Mouse (Mus musculus): ENCODE measurements around the gene Kcnj8. TPM values are rescaled to one million over a fixed set of nuclear protein-coding genes. Genes with fewer than 3 reads are reported as not detected.
"Not testable (repeated sequence)": the region's sequence is repeated elsewhere in the genome, so short reads cannot be mapped to it uniquely, and the experiment has no call there.

Kcnj8 gene
- polyA plus RNA-seq, 1 experiment from 2014 or later = 8.8 TPM

DNA sequence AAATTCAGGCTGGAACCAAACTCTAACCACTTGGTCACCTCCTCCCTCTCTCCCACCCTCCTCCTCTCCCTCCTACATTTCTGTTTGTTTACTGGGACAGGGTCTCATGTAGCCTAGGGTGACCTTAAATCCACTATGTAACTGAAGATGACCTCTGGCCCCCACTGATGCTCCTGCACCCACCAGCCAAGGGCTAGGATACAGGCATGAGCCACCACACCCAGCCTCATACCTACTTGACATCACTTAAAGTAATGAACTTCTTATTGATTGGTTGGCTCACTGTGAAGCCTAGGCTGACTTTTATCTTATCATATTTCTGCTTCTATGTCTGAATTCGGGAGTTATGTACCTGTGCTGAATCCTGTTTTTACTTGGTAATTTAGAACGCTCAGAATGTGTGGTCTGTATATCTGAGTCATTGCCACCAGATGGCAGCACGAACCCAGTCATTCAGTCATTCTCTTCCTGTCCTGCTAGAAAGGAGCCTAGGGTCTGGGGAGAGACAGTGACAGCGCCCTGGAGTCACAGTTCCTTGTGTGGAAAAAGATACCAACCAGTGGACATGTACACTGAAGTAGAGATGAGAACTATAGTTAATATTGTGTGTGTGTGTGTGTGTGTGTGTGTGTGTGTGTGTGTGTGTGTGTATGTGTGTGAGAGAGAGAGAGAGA is 46.6 kb downstream of the Kcnj8 start:
- Histone ChIP-seq H3K4me1 (no peaks in the 10 kb centered on the region), H3K36me3 (ENCODE audit: poor library complexity, severe bottlenecking) (no peaks in the 10 kb centered on the region), H3K9ac (no peak overlapping the region), H3K4me3 (no peak overlapping the region), H3K9me3 (replicated peaks) (no peaks in the 10 kb centered on the region), H3K4me2 (no peak overlapping the region), H3K27ac (no peak overlapping the region), H3K27me3 (no peaks in the 10 kb centered on the region)
- WGBS = 13% methylated on average over 4 of the region's 4 CpGs
- peak; percentile 84 for ATAC-seq

GRCm38 (mm10) chr6:142521591-142522110 is 49.8 kb downstream of the Kcnj8 start:
- ATAC-seq = no peak
- Histone ChIP-seq H3K27me3 (no peaks in the 10 kb centered on the region), H3K4me3 (no peak overlapping the region), H3K9ac (no peak overlapping the region; the same call in 1 of the 2 replicates), H3K4me2 (no peak overlapping the region), H3K4me1 (no peaks in the 10 kb centered on the region), H3K27ac (no peak overlapping the region), H3K9me3 (replicated peaks) (no peaks in the 10 kb centered on the region), H3K36me3 (ENCODE audit: poor library complexity, severe bottlenecking) (no peaks in the 10 kb centered on the region)
- 82% methylated on average over 12 of the region's 12 CpGs for WGBS

- H3K4me1 ChIP-seq = no peaks in the 10 kb centered on the region
- H3K36me3 ChIP-seq (ENCODE audit: poor library complexity, severe bottlenecking) = no peaks in the 10 kb centered on the region
- H3K27ac ChIP-seq = no peak overlapping the region
- peak; percentile 77 for ATAC-seq
- no peak overlapping the region for H3K4me2 ChIP-seq
- no peak overlapping the region for H3K9ac ChIP-seq
- H3K27me3 ChIP-seq = no peaks in the 10 kb centered on the region
- WGBS = 14% methylated on average over 6 of the region's 6 CpGs
- H3K9me3 ChIP-seq (replicated peaks) = no peaks in the 10 kb centered on the region
- H3K4me3 ChIP-seq = no peak overlapping the region
Observed at GRCm38 (mm10) chr6:142519110-142519509, 52.3 kb downstream of the Kcnj8 start.

DNA sequence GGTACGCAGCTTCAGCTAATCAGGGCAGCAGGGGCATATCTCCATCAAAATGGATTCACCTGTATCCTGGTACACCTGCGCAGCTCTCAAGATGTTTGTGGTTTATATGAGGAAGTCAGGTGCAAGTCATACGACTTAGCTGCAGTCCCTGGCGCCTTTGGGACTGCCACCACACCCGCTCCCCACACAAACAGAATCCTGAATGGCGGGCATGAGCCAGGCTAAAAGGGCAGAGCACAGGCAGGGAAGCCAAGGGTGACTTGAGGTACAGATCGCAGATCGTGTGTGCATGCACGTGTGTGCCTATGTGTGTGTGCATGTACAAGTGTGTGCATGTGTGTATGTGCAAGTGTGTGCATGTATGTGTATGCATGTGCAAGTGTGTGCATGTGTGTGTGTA is 56.0 kb downstream of the Kcnj8 start:
- 75% methylated on average over 9 of the region's 9 CpGs for WGBS
- not testable (repeated sequence) for H3K9ac ChIP-seq; H3K4me2 ChIP-seq; H3K4me1 ChIP-seq; H3K4me3 ChIP-seq; H3K36me3 ChIP-seq (ENCODE audit: poor library complexity, severe bottlenecking); H3K27ac ChIP-seq; H3K9me3 ChIP-seq (replicated peaks); ATAC-seq
- H3K27me3 ChIP-seq = peaks cover 10% of the 10 kb centered on the region; the same call in 1 of the 2 replicates

- Histone ChIP-seq H3K27ac (no peak overlapping the region), H3K4me1 (no peaks in the 10 kb centered on the region), H3K27me3 (peaks cover 11% of the 10 kb centered on the region; the same call in 1 of the 2 replicates), H3K36me3 (ENCODE audit: poor library complexity, severe bottlenecking) (no peaks in the 10 kb centered on the region), H3K9ac (no peak overlapping the region), H3K9me3 (replicated peaks) (no peaks in the 10 kb centered on the region), H3K4me3 (no peak overlapping the region), H3K4me2 (no peak overlapping the region)
- 6% methylated on average over 10 of the region's 10 CpGs for WGBS
- ATAC-seq = peak; percentile 19; the same call in 1 of the 2 replicates
Observed at GRCm38 (mm10) chr6:142514912-142515311, 56.5 kb downstream of the Kcnj8 start.

Other genes with a start within 250 kb of the Kcnj8 start
- 0.15 and 0.31 TPM in 2 replicates for gene Slco1a5, start 248.6 kb downstream of the Kcnj8 start, polyA plus RNA-seq (2015; fragmentation: Nextera tagmentation; extraction: Ambion mirVana)
- gene Pyroxd1, start 226.0 kb downstream of the Kcnj8 start, polyA plus RNA-seq (2015; fragmentation: Nextera tagmentation; extraction: Ambion mirVana) = 22.0 and 24.9 TPM in 2 replicates
- 35.4 and 36.2 TPM in 2 replicates for gene Recql, start 184.5 kb downstream of the Kcnj8 start, polyA plus RNA-seq (2015; fragmentation: Nextera tagmentation; extraction: Ambion mirVana)
- 83.8 and 90.1 TPM in 2 replicates for gene Golt1b, start 184.4 kb downstream of the Kcnj8 start, polyA plus RNA-seq (2015; fragmentation: Nextera tagmentation; extraction: Ambion mirVana)
- 1.3 and 1.9 TPM in 2 replicates for gene Spx, start 158.2 kb downstream of the Kcnj8 start, polyA plus RNA-seq (2015; fragmentation: Nextera tagmentation; extraction: Ambion mirVana)
- 0.09 TPM in 1 of 2 replicates, not detected in the other for gene Gys2, start 98.5 kb downstream of the Kcnj8 start, polyA plus RNA-seq (2015; fragmentation: Nextera tagmentation; extraction: Ambion mirVana)
- gene Ldhb, start 63.7 kb downstream of the Kcnj8 start, polyA plus RNA-seq (2015; fragmentation: Nextera tagmentation; extraction: Ambion mirVana) = 493 and 531 TPM in 2 replicates
- 1.6 and 1.7 TPM in 2 replicates for gene Abcc9, start 130.7 kb upstream of the Kcnj8 start, polyA plus RNA-seq (2015; fragmentation: Nextera tagmentation; extraction: Ambion mirVana)
- 129 and 133 TPM in 2 replicates for gene Cmas, start 185.1 kb upstream of the Kcnj8 start, polyA plus RNA-seq (2015; fragmentation: Nextera tagmentation; extraction: Ambion mirVana)
- gene Sult6b2, start 232.9 kb upstream of the Kcnj8 start, polyA plus RNA-seq (2015; fragmentation: Nextera tagmentation; extraction: Ambion mirVana) = not detected in 2 replicates

Measured in forebrain, embryonic 13.5 days (tissue).